Mouse (Mus musculus) MEL (cell line): Measurements from ENCODE around the gene Parp16. TPM values are rescaled to one million over a fixed set of nuclear protein-coding genes. Genes with fewer than 3 reads are reported as not detected.

Source experiments
- DNase-seq: peaks from one replicate; pipeline ENCODE4 v3.0.0; 2011; ENCODE audit warnings: low read depth, low spot score
- H3K27ac ChIP-seq: 2 replicates; pipeline ENCODE4 v1.5.1; 2012; ENCODE audit warnings: low read depth, mild to moderate bottlenecking, control low read depth, low read length, moderate library complexity; ENCODE audit not compliant: control insufficient read depth
- H3K27me3 ChIP-seq, 2 experiments: fragments of 150-350 bp in 1 of 2; sonication (generic) in 1 of 2; 2 replicates each; pipeline ENCODE4 v1.6.1; 2012; ENCODE audit warnings: low read length in 2 of 2, mild to moderate bottlenecking in 2 of 2, improper control_type of control experiment in 1 of 2, moderate library complexity in 1 of 2; ENCODE audit not compliant: insufficient read depth in 2 of 2, control insufficient read depth in 1 of 2
- H3K36me3 ChIP-seq, 2 experiments: 2 replicates each; pipeline ENCODE4 v1.6.1; 2012 to 2014; ENCODE audit warnings: low read length in 2 of 2, improper control_type of control experiment in 1 of 2, inconsistent platforms in 1 of 2, mild to moderate bottlenecking in 1 of 2; ENCODE audit not compliant: insufficient read depth in 2 of 2, control insufficient read depth in 1 of 2
- H3K4me1 ChIP-seq, 2 experiments: fragments of 150-350 bp in 1 of 2; sonication (generic) in 1 of 2; 2 replicates each; pipeline ENCODE4 v1.6.1; 2012; ENCODE audit warnings: low read length in 2 of 2, improper control_type of control experiment in 1 of 2, mild to moderate bottlenecking in 1 of 2; ENCODE audit not compliant: insufficient read depth in 2 of 2, control insufficient read depth in 1 of 2
- H3K4me3 ChIP-seq, 2 experiments: fragments of 150-350 bp in 1 of 2; sonication (generic) in 1 of 2; 2 replicates each; pipeline ENCODE4 v1.5.1; 2012; ENCODE audit warnings: low read depth in 2 of 2, low read length in 2 of 2, mild to moderate bottlenecking in 2 of 2, moderate library complexity in 2 of 2, control low read depth in 1 of 2, improper control_type of control experiment in 1 of 2; ENCODE audit not compliant: control insufficient read depth in 1 of 2, insufficient read depth in 1 of 2
- H3K79me2 ChIP-seq: 2 replicates; pipeline ENCODE4 v1.6.1; 2012; ENCODE audit warnings: mild to moderate bottlenecking, low read length, moderate library complexity; ENCODE audit not compliant: control insufficient read depth, poor library complexity, insufficient read depth
- H3K9ac ChIP-seq: 2 replicates; pipeline ENCODE4 v1.6.1; 2012; ENCODE audit warnings: low read depth, mild to moderate bottlenecking, control low read depth, low read length, moderate library complexity; ENCODE audit not compliant: control insufficient read depth, poor library complexity, severe bottlenecking
- H3K9me3 ChIP-seq: fragments of 150-350 bp; sonication (generic); replicated peaks from 2 replicates; pipeline ENCODE4 v1.6.1; 2012; ENCODE audit warnings: mild to moderate bottlenecking, low read length, improper control_type of control experiment, moderate library complexity; ENCODE audit not compliant: insufficient read depth
- CHD1 ChIP-seq: IDR thresholded peaks from 2 replicates; pipeline ENCODE4 v1.6.1; 2012; ENCODE audit warnings: low read depth, mild to moderate bottlenecking, inconsistent platforms, low read length, improper control_type of control experiment
- CTCF ChIP-seq, 3 experiments: IDR thresholded peaks in 2 of 3; conservative IDR thresholded peaks in 1 of 3; 2 replicates each; pipeline ENCODE4 v1.5.1; 2011 to 2012; ENCODE audit warnings: low read length in 3 of 3, low read depth in 2 of 3, mild to moderate bottlenecking in 2 of 3, improper control_type of control experiment in 1 of 3, inconsistent platforms in 1 of 3, mixed read lengths in 1 of 3, moderate library complexity in 1 of 3; ENCODE audit not compliant: control insufficient read depth in 1 of 3, insufficient read depth in 1 of 3, poor library complexity in 1 of 3, severe bottlenecking in 1 of 3
- GATA1 ChIP-seq: IDR thresholded peaks from 2 replicates; pipeline ENCODE4 v1.6.1; 2011; ENCODE audit warnings: low read depth, low read length, improper control_type of control experiment
- MAFK ChIP-seq: IDR thresholded peaks from 2 replicates; pipeline ENCODE4 v1.6.1; 2011; ENCODE audit warnings: low read depth, mild to moderate bottlenecking, low read length, improper control_type of control experiment, borderline replicate concordance
- MAZ ChIP-seq: IDR thresholded peaks from 2 replicates; pipeline ENCODE4 v1.6.1; 2012; ENCODE audit warnings: low read depth, mild to moderate bottlenecking, inconsistent platforms, low read length, improper control_type of control experiment
- MEF2A ChIP-seq: IDR thresholded peaks from 2 replicates; pipeline ENCODE4 v1.6.1; 2014; ENCODE audit warnings: low read depth, mild to moderate bottlenecking, inconsistent platforms, low read length, improper control_type of control experiment; ENCODE audit not compliant: poor library complexity, insufficient replicate concordance, severe bottlenecking; ENCODE audit errors: extremely low read depth
- MYB ChIP-seq: IDR thresholded peaks from 2 replicates; pipeline ENCODE4 v1.6.1; 2011; ENCODE audit warnings: mild to moderate bottlenecking, low read depth, low read length, improper control_type of control experiment
- MYC ChIP-seq: IDR thresholded peaks from 2 replicates; pipeline ENCODE4 v1.6.1; 2011; ENCODE audit warnings: low read depth, mild to moderate bottlenecking, low read length, improper control_type of control experiment, moderate library complexity
- NELFE ChIP-seq: IDR thresholded peaks from 2 replicates; pipeline ENCODE4 v1.6.1; 2011; ENCODE audit warnings: low read depth, low read length, improper control_type of control experiment
- POLR2A ChIP-seq, 2 experiments: IDR thresholded peaks; 2 replicates each; pipeline ENCODE4 v1.6.1; 2011 to 2012; ENCODE audit warnings: low read length in 2 of 2, mild to moderate bottlenecking in 2 of 2, control low read depth in 1 of 2, improper control_type of control experiment in 1 of 2, low read depth in 1 of 2, moderate library complexity in 1 of 2; ENCODE audit not compliant: control insufficient read depth in 1 of 2, insufficient read depth in 1 of 2, poor library complexity in 1 of 2
- POLR2AphosphoS2 ChIP-seq: IDR thresholded peaks from 2 replicates; pipeline ENCODE4 v1.6.1; 2011; ENCODE audit warnings: low read length, improper control_type of control experiment
- POLR2AphosphoS5 ChIP-seq: IDR thresholded peaks from 2 replicates; pipeline ENCODE4 v1.6.1; 2012; ENCODE audit warnings: low read depth, borderline replicate concordance, mild to moderate bottlenecking, inconsistent platforms, low read length, moderate library complexity, mixed read lengths
- RAD21 ChIP-seq: IDR thresholded peaks from 2 replicates; pipeline ENCODE4 v1.6.1; 2011; ENCODE audit warnings: mild to moderate bottlenecking, low read depth, low read length, improper control_type of control experiment
- SIN3A ChIP-seq: IDR thresholded peaks from 2 replicates; pipeline ENCODE4 v1.6.1; 2012; ENCODE audit warnings: low read length, improper control_type of control experiment, inconsistent platforms
- SMC3 ChIP-seq: IDR thresholded peaks from 2 replicates; pipeline ENCODE4 v1.6.1; 2011; ENCODE audit warnings: low read depth, low read length, improper control_type of control experiment
- TAL1 ChIP-seq: IDR thresholded peaks from 2 replicates; pipeline ENCODE4 v1.6.1; 2012; ENCODE audit warnings: mild to moderate bottlenecking, inconsistent platforms, low read length, moderate library complexity, mixed read lengths
- USF2 ChIP-seq, 2 experiments: IDR thresholded peaks; 2 replicates each; pipeline ENCODE4 v1.6.1; 2011 to 2012; ENCODE audit warnings: improper control_type of control experiment in 2 of 2, low read length in 2 of 2, borderline replicate concordance in 1 of 2, inconsistent platforms in 1 of 2, low read depth in 1 of 2, mild to moderate bottlenecking in 1 of 2; ENCODE audit not compliant: insufficient read depth in 1 of 2
- ZMIZ1 ChIP-seq: IDR thresholded peaks from 2 replicates; pipeline ENCODE4 v1.6.1; 2012; ENCODE audit warnings: low read depth, mild to moderate bottlenecking, inconsistent platforms, low read length, improper control_type of control experiment, moderate library complexity
- ZNF384 ChIP-seq: IDR thresholded peaks from 2 replicates; pipeline ENCODE4 v1.6.1; 2012; ENCODE audit warnings: low read depth, mild to moderate bottlenecking, inconsistent platforms, low read length, improper control_type of control experiment
- polyA plus RNA-seq, 2 experiments: library from polyadenylated mRNA; stranded (reverse) in 1 of 2; unstranded in 1 of 2; fragments of >175 nt in 1 of 2; fragments of >200 nt in 1 of 2; gene quantifications; 2 replicates each; pipeline versions ENCODE4 v1.2.1 to v1.2.4; 2012; ENCODE audit warnings: low replicate concordance in 2 of 2, low read depth in 1 of 2; ENCODE audit not compliant: insufficient read length in 2 of 2, insufficient read depth in 1 of 2, missing spikeins in 1 of 2
- total RNA-seq: library from RNA; depleted of rRNA; stranded (reverse); fragments of 300-350 nt; gene quantifications from 2 replicates; pipeline ENCODE4 v1.2.3, GENCODE M21; 2012

Gene Parp16
- total and polyA plus RNA-seq, 3 experiments, result 1.3 to 5.1 TPM; not detected in 1

DNA sequence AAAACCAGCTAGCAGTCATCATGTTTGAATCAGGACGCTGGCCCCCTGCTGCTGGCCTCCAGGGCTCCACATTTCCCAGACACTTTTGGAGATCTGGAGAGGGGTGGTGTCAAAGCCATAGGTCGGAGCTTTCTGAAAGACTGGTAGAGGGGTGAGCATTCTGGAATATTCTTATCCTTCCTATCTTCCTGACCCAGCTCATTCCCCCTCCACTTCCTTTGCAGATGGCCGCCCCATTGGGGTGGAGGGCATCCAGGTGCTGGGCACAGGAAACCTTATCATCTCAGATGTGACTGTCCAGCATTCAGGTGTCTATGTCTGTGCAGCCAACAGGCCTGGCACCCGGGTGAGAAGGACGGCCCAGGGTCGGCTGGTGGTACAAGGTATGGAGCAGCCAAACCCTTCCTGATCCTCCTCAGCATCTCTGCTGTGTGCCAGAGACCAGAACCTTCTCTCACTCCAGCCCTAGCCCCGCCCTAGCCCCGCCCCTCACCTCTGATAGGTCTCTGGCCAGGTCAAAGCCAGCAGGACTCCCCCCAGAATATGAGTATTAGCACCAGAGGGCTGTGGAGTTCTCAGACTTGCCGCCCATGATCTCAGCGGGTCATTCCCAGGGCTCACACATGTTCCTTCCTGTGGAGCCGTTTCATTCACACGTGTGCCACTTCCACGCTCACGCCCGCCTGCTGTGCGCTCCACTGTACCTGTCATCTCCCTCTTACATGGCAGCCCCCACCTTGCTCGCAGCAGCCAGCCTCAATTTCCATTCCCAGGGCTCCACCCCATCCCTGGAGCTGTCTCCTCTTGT, 15.1 kb upstream of the Parp16 start:
- H3K9ac ChIP-seq, result no peak overlapping the region
- no peaks in the 10 kb centered on the region for H3K79me2 ChIP-seq
- no peaks in the 10 kb centered on the region for H3K9me3 ChIP-seq
- no peaks in the 10 kb centered on the region for H3K4me1 ChIP-seq
- TF ChIP-seq USF2 (IDR thresholded peaks at IDR 0.05; ENCODE audit: borderline replicate concordance in 1 of 2, insufficient read depth in 1 of 2, low read depth in 1 of 2, low read length in 2 of 2) (no peak), POLR2A (IDR thresholded peaks at IDR 0.05; ENCODE audit: control insufficient read depth in 1 of 2, insufficient read depth in 1 of 2, low read depth in 1 of 2, low read length in 2 of 2, poor library complexity in 1 of 2) (no peak), NELFE (no peak), ZNF384 (no peak), TAL1 (no peak), POLR2AphosphoS5 (no peak), MAZ (no peak), MAFK (no peak), SIN3A (no peak), CHD1 (no peak), POLR2AphosphoS2 (no peak), MYB (no peak), MEF2A (no peak)
- TF ChIP-seq, all 39 proteins: peak for 0
- Histone ChIP-seq H3K27ac (no peak overlapping the region), H3K4me3 (no peak overlapping the region), H3K36me3 (no peaks in the 10 kb centered on the region), H3K27me3 (peaks cover 0 to 9% of the 10 kb centered on the region in 2 experiments; a peak in 2 of 4 replicates)
- DNase-seq, result no peak

DNA sequence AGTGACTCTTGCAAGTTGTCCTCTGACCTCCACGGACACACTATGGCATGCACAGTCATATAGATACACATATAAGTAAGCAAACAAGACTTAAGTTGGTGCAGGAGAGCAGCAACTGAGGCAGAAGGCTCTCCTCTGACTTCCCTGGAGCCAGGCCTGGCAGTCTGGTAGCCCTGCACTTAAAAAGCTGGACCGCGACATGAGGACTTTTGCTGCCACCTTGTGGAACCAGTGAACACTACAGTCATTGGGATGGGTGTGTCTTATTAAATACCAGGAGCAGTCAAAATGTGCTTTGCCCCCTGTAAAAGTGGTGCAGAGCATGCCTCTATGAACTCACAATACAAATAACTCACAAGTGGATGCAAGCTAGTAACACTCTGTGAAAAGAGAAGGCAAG, 6.6 kb upstream of the Parp16 start:
- no peak overlapping the region for H3K4me3 ChIP-seq
- DNase-seq, result peak; percentile 89
- H3K79me2 ChIP-seq, result no peaks in the 10 kb centered on the region
- no peak overlapping the region for H3K27ac ChIP-seq
- H3K4me1 ChIP-seq, result peaks cover 0 to 7% of the 10 kb centered on the region in 2 experiments; a peak in 1 of 4 replicates
- H3K27me3 ChIP-seq, result peaks cover 3 to 4% of the 10 kb centered on the region in 2 experiments; a peak in 2 of 4 replicates
- H3K36me3 ChIP-seq, result no peaks in the 10 kb centered on the region
- no peaks in the 10 kb centered on the region for H3K9me3 ChIP-seq
- TF ChIP-seq MYC, result 0 out of 2 replicates have a peak, but pooled peaks have one; percentile 22
- TF ChIP-seq RAD21, result peak; percentile 90
- 0 out of 2 replicates have a peak, but pooled peaks have one; percentile 22 for TF ChIP-seq SIN3A
- TF ChIP-seq SMC3, result peak; percentile 83
- no peak for TF ChIP-seq ZMIZ1
- peak; percentile 84 to 93 (median 86) for TF ChIP-seq CTCF (IDR thresholded peaks at IDR 0.05 in 2 of 3, conservative IDR thresholded peaks at IDR 0.05 in 1 of 3; ENCODE audit: control insufficient read depth in 1 of 3, insufficient read depth in 1 of 3, low read depth in 2 of 3, low read length in 3 of 3, poor library complexity in 1 of 3, severe bottlenecking in 1 of 3)
- no peak for TF ChIP-seq GATA1
- TF ChIP-seq, all 39 proteins: peak for 5
- H3K9ac ChIP-seq, result no peak overlapping the region
